Mouse (Mus musculus) lung, postnatal 0 days (tissue): Measurements from ENCODE around the gene Nt5c3b.

Experiments used
- CTCF ChIP-seq: IDR thresholded peaks from 2 replicates; pipeline ENCODE4 v1.5.1; 2016; ENCODE audit warnings: antibody characterized with exemption, mild to moderate bottlenecking
- EP300 ChIP-seq: IDR thresholded peaks from 2 replicates; pipeline ENCODE4 v1.6.1; 2016; ENCODE audit warnings: antibody characterized with exemption, mild to moderate bottlenecking, control low read depth

DNA sequence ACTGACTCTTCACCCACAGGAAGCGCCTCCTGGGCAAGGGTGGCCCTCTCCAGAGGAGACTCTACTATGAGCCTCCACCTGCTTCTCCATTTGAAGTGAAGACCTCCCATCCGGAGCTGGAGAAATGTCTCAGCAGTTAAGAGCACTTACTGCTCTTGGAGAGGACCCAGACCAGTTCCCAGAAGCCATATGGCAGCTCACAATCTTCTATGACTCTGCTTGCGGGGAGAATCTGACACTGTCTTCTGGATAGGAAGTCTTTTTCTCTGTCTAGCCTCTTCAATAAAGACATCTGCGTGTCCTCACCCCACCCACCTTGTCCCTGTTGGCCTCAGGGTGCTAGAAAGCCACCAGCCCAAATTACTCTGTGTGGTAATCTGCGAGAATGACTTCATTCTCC lies 48.6 kb downstream of the Nt5c3b start:
- TF ChIP-seq CTCF: no peak
- no peak for TF ChIP-seq EP300
